Mouse (Mus musculus) liver, embryonic 14.5 days (tissue): ENCODE results near the gene Mospd2.

Source experiments
- CTCF ChIP-seq: IDR thresholded peaks from 2 replicates; pipeline ENCODE4 v1.5.1; 2016; ENCODE audit warnings: antibody characterized with exemption, low read depth, control low read depth
- EP300 ChIP-seq: IDR thresholded peaks from 2 replicates; pipeline ENCODE4 v1.6.1; 2016; ENCODE audit warnings: antibody characterized with exemption, low read depth

- TF ChIP-seq CTCF = no peak
- TF ChIP-seq EP300 = no peak
Measured at GRCm38 (mm10) chrX:165004779-165005324, 24.7 kb upstream of the Mospd2 start, which contains the start of gene Gm17604.
